Mouse (Mus musculus) cerebellum, adult 9-11 months (tissue): ENCODE measurements around the gene Ugt1a6a.
A peak's percentile ranks its signal among the peaks of the same experiment; 100 is the strongest.

Experiments used
- DNase-seq: peaks from one replicate; pipeline ENCODE4 v3.0.0; 2022

The Ugt1a6a gene

GRCm38 (mm10) chr1:88254793-88255465 lies 120.3 kb downstream of the Ugt1a6a start:
- DNase-seq, result peak; percentile 47

- DNase-seq, result no peak
These were observed 120.9 kb downstream of the Ugt1a6a start for GRCm38 (mm10) chr1:88255466-88255857.

- peak; percentile 62 for DNase-seq
These were observed 121.6 kb downstream of the Ugt1a6a start for GRCm38 (mm10) chr1:88255989-88256754.

GRCm38 (mm10) chr1:88256886-88257663 lies 122.5 kb downstream of the Ugt1a6a start:
- DNase-seq, result no peak

GRCm38 (mm10) chr1:88257681-88258080 lies 123.1 kb downstream of the Ugt1a6a start:
- DNase-seq, result no peak

- no peak for DNase-seq
These were observed 123.8 kb downstream of the Ugt1a6a start for GRCm38 (mm10) chr1:88258361-88258760.

GRCm38 (mm10) chr1:88258881-88259642 lies 124.5 kb downstream of the Ugt1a6a start:
- DNase-seq, result peak; percentile 64

GRCm38 (mm10) chr1:88259643-88260024 lies 125.0 kb downstream of the Ugt1a6a start:
- DNase-seq, result no peak

- DNase-seq, result peak; percentile 56
These were observed 125.5 kb downstream of the Ugt1a6a start for GRCm38 (mm10) chr1:88260114-88260513.

GRCm38 (mm10) chr1:88260604-88261377 lies 126.2 kb downstream of the Ugt1a6a start:
- DNase-seq, result no peak

- no peak for DNase-seq
These were observed 127.1 kb downstream of the Ugt1a6a start for GRCm38 (mm10) chr1:88261706-88262105.

- no peak for DNase-seq
These were observed 127.6 kb downstream of the Ugt1a6a start for GRCm38 (mm10) chr1:88262255-88262654.

GRCm38 (mm10) chr1:88262961-88263360 lies 128.4 kb downstream of the Ugt1a6a start:
- no peak for DNase-seq

GRCm38 (mm10) chr1:88263778-88264177 lies 129.2 kb downstream of the Ugt1a6a start:
- DNase-seq, result no peak

GRCm38 (mm10) chr1:88264237-88264868 lies 129.7 kb downstream of the Ugt1a6a start:
- no peak for DNase-seq

- no peak for DNase-seq
These were observed 130.2 kb downstream of the Ugt1a6a start for GRCm38 (mm10) chr1:88264869-88265240.

- DNase-seq, result no peak
These were observed 131.5 kb downstream of the Ugt1a6a start for GRCm38 (mm10) chr1:88266123-88266522.

- no peak for DNase-seq
These were observed 132.9 kb downstream of the Ugt1a6a start for GRCm38 (mm10) chr1:88267489-88267888.

GRCm38 (mm10) chr1:88268070-88268469 lies 133.5 kb downstream of the Ugt1a6a start:
- no peak for DNase-seq
